Mouse (Mus musculus) cerebellum, postnatal 36 days (tissue): ENCODE measurements around the gene Ap1s2.

Source experiments
- DNase-seq, 2 experiments: peaks; one replicate each; pipeline ENCODE4 v3.0.0; 2021 to 2022; ENCODE audit warnings: mixed read lengths in 2 of 2

Gene Ap1s2

DNA sequence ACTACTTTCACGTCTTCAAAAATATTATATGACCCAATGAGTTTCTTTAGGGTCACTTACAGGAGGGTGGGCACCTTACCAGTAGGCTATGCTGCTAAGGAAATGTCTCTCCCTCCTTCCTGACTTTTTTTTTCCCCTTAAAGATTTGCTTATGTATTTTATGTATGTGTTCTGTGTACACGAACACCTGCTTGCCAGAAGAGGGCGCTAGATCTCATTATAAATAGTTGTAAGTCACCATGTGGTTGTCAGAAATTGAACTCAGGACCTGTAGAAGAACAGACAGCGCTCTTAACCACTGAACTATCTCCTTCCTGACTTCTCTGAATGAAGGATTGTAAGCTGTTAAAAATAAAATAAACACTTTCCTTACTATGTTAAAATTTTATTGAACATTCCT lies 72.7 kb downstream of the Ap1s2 start:
- no peak for DNase-seq

GRCm38 (mm10) chrX:163982129-163982528 lies 73.3 kb downstream of the Ap1s2 start:
- DNase-seq: no peak
